Mouse (Mus musculus) cerebellum, adult 2 months (tissue): ENCODE measurements around the gene Add1.

Experiments used
- CTCF ChIP-seq: fragments of 200-500 bp; IDR thresholded peaks from 2 replicates; pipeline ENCODE4 v1.5.1; 2011; ENCODE audit warnings: low read depth, mild to moderate bottlenecking, control low read depth, low read length, moderate library complexity, borderline replicate concordance; ENCODE audit not compliant: insufficient read depth
- POLR2A ChIP-seq: fragments of 200-500 bp; IDR thresholded peaks from 2 replicates; pipeline ENCODE4 v1.6.1; 2011; ENCODE audit warnings: low read length, control low read depth, borderline replicate concordance; ENCODE audit not compliant: insufficient read depth

GRCm38 (mm10) chr5:34534776-34535581 lies 38.5 kb upstream of the Add1 start:
- TF ChIP-seq POLR2A = no peak
- no peak for TF ChIP-seq CTCF
